Mouse (Mus musculus): ENCODE results near the gene Hist1h2bl.
A peak's percentile ranks its signal among the peaks of the same experiment; 100 is the strongest.
"Not testable (repeated sequence)": the region's sequence is repeated elsewhere in the genome, so short reads cannot be mapped to it uniquely, and the experiment has no call there.

Gene Hist1h2bl

DNA sequence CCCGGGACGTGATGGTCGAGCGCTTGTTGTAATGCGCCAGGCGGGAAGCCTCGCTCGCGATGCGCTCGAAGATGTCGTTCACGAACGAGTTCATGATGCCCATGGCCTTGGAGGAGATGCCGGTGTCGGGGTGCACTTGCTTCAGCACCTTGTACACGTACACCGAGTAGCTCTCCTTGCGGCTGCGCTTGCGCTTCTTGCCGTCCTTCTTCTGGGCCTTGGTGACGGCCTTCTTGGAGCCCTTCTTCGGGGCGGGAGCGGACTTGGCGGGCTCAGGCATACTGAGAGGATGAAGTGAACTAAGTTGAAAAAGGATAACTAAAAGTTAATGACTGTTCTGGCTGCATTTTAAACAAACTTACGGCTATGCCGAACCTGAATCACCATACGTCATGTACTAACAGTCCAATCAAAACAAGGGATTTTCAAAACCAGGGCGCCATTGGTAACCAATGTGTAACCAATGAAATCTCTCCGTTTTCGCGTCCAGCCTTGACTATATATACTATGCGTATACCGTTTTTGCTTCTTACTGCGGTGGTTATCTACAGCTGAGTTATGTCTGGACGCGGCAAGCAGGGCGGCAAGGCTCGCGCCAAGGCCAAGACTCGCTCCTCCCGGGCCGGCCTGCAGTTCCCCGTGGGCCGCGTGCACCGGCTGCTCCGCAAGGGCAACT, at the start of gene Hist1h2bl, which contains the start of gene Hist1h2ai:
Hist1h2bl (minus strand) TSS at position 280 of the 676 bp plus-strand sequence.
Hist1h2ai (plus strand) TSS at position 559 of the 676 bp plus-strand sequence.
- DNase-seq (ENCODE audit: low spot score in 2 of 2) = peak; percentile 71 to 74

DNA sequence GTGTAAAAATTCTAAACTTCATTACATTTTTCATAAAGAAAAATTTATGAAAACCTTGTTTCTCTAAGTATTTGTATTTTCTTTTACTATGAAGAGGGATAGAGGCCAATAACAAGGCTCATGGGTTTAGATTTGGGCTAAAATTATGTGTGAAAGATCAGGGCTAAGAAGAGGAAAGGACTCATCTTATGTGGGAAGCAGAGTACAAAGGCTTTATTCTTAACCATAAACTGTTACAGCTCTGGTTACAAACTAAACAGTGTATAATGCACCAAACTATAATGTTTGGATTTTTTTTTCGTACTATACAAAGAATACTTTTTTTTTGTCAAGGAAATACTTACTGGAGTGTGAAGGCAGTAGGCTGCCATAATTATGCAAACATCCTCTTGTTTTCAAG, 39.8 kb upstream of the Hist1h2bl start:
- no peak for DNase-seq (ENCODE audit: low spot score in 2 of 2)

GRCm38 (mm10) chr13:21754294-21755001, 38.5 kb upstream of the Hist1h2bl start:
- DNase-seq (ENCODE audit: low spot score in 2 of 2) = not testable (repeated sequence)

- peak; percentile 37 to 53 for DNase-seq (ENCODE audit: low spot score in 2 of 2)
Measured at GRCm38 (mm10) chr13:21753524-21754285, 37.8 kb upstream of the Hist1h2bl start, which contains the start of the genes Hist1h2ak and Hist1h2bn. Hist1h2ak (minus strand) TSS chr13:21753827. Hist1h2bn (plus strand) TSS chr13:21754123.

GRCm38 (mm10) chr13:21753051-21753523, 37.1 kb upstream of the Hist1h2bl start:
- DNase-seq (ENCODE audit: low spot score in 2 of 2) = no peak

- DNase-seq (ENCODE audit: low spot score in 2 of 2) = no peak
Measured at GRCm38 (mm10) chr13:21752356-21752755, 36.4 kb upstream of the Hist1h2bl start.

GRCm38 (mm10) chr13:21751827-21752226, 35.9 kb upstream of the Hist1h2bl start:
- no peak for DNase-seq (ENCODE audit: low spot score in 2 of 2)

- no peak for DNase-seq (ENCODE audit: low spot score in 2 of 2)
Measured at GRCm38 (mm10) chr13:21751417-21751816, 35.5 kb upstream of the Hist1h2bl start.

GRCm38 (mm10) chr13:21750159-21751017, 34.4 kb upstream of the Hist1h2bl start, which contains the start of gene Hist1h4k:
Hist1h4k (minus strand) TSS chr13:21750505.
- peak; percentile 87 to 88 for DNase-seq (ENCODE audit: low spot score in 2 of 2)

GRCm38 (mm10) chr13:21749387-21750158, 33.6 kb upstream of the Hist1h2bl start:
- DNase-seq (ENCODE audit: low spot score in 2 of 2) = no peak

- no peak for DNase-seq (ENCODE audit: low spot score in 2 of 2)
Measured at GRCm38 (mm10) chr13:21745006-21745405, 29.1 kb upstream of the Hist1h2bl start.

DNA sequence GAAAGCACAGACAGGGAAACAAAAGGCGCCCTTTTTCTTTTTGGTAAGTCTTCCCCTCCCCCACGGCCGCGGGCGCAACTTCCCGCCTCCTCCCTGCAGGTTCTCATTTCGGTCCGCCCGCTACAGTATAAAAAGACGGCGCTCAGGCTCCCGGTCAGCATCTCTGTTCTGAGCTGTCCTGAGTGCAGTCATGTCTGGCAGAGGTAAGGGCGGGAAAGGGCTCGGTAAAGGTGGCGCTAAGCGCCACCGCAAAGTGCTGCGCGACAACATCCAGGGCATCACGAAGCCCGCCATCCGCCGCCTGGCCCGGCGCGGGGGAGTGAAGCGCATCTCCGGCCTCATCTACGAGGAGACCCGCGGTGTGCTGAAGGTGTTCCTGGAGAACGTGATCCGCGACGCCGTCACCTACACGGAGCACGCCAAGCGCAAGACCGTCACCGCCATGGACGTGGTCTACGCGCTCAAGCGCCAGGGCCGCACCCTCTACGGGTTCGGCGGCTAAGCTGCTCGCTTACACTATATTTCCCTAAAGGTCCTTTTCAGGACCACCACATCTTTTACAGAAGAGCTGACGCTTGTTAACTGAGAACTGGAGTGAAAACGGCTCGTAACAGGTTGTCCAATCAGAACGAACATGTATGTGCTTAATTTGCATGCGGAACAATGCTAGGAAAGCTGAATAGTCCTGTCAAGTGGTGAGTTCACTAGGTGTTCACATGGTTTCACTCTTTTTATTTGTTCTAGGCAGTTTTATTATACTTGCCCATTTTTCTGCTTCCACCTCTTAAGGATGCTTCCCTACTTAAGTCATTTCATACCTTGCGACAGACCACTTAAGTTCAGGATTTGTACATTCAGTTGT, 19.2 kb upstream of the Hist1h2bl start, which contains the start of gene Hist1h4j:
Hist1h4j (plus strand) TSS at position 159 of the 862 bp plus-strand sequence.
- peak; percentile 65 to 73 for DNase-seq (ENCODE audit: low spot score in 2 of 2)

DNA sequence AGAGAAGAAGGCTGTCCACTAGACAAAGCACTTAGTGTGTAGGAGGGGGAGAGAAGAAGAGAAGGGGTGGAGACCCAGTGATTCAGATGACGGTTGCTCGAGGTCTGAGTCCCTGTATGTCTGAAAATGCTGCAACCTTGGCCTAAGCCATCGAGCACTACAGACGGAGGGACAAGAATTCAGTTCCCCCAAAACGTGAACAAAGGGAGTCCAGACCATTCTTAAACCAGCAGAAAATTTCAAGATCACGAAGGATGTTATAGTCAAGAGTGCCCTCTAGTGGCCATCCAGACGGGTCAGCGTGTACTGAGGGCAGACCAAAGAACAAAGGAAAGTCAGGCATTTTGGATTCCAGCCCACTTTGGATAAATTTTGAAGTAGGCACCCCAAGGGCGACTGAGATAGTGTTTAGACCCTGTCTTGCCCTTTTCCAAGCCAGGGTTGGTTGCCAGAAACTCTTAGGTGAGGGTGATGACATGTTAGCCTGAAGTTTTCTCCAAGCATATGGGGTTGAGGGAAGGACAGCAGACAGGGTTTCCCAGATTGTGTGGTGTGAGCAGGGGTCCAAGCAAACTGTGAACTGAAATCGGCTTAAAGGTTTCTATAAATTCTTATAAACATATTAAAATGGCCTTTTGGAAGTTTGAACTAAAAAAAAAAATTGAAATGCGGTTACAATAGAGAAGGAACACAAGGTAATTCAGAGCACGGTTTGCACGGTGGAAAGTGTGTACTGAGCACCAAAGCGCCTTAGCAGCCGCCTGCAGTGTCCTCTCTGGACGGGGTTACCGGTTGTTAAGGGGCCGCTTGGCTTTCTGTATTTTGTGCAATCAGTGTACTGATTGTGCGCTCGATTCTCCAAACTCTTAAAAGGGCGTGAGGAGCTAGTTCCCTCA, 18.3 kb upstream of the Hist1h2bl start:
- DNase-seq (ENCODE audit: low spot score in 2 of 2) = peak in 1 of 2 experiments; percentile 55

DNA sequence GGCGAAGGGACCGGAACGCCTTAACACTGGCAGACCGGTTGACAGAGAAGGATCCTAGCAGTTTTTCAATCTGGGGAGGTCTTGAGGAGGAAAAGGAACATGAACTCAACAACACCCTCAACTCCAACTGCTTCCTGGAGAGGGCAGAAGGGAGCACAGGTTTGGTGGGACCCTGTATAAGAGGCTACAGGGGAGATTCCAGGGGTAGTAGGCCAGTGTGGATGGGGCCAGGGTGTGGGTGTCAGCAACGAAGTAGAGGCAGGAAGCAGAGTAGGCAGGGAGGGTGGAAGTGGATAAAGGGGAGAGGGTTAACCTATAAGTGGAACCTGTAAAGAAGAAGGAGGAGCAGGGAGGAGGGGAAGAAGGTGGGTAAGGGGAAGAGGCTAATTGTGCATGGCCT, 17.5 kb upstream of the Hist1h2bl start:
- DNase-seq (ENCODE audit: low spot score in 2 of 2) = no peak

GRCm38 (mm10) chr13:21729544-21729943, 13.6 kb upstream of the Hist1h2bl start:
- no peak for DNase-seq (ENCODE audit: low spot score in 2 of 2)

- no peak for DNase-seq (ENCODE audit: low spot score in 2 of 2)
Measured at GRCm38 (mm10) chr13:21727948-21728572, 12.1 kb upstream of the Hist1h2bl start.

GRCm38 (mm10) chr13:21722993-21723836, 7.3 kb upstream of the Hist1h2bl start:
- no peak for DNase-seq (ENCODE audit: low spot score in 2 of 2)

Measured in frontal cortex, postnatal 14 days (tissue).